Mouse (Mus musculus) brain, embryonic 14.5 days (tissue): ENCODE results near the gene Pus10.

Source experiments
- CTCF ChIP-seq: fragments of 200-500 bp; IDR thresholded peaks from 2 replicates; pipeline ENCODE4 v1.5.1; 2012; ENCODE audit warnings: inconsistent platforms, mild to moderate bottlenecking, moderate library complexity, borderline replicate concordance; ENCODE audit not compliant: insufficient read depth, insufficient read length; ENCODE audit errors: extremely low read depth
- POLR2A ChIP-seq: fragments of 200-500 bp; IDR thresholded peaks from 2 replicates; pipeline ENCODE4 v1.6.1; 2012; ENCODE audit warnings: mild to moderate bottlenecking, inconsistent platforms, borderline replicate concordance; ENCODE audit not compliant: poor library complexity, insufficient read depth, insufficient read length, severe bottlenecking; ENCODE audit errors: extremely low read depth

DNA sequence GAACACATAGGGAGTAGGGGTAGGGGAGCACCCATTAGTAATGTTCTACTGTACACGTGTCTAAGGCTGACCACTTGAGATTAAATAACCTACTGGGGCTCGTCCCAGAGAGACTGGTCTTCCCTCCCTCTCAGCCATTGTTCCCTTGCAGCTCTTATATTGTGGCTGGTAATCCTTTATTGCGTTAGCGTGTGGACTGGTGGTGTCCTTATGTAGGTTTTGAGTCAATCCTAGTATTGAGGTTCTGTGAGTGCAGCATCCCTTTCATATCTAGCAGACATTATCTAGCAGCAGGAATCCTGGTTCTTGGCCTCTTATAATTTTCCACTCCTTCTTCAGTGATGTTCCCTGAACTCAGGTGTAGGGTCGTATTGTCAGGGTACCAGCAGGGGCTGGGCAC, 21.2 kb downstream of the Pus10 start:
- TF ChIP-seq CTCF (no peak), POLR2A (no peak)
